Mouse (Mus musculus) embryonic facial prominence, embryonic 14.5 days (tissue): Measurements from ENCODE around the gene Cenpx. TPM values are rescaled to one million over a fixed set of nuclear protein-coding genes. Genes with fewer than 3 reads are reported as not detected.

Source experiments
- ATAC-seq: fragments of 200-750 bp; cut with Nextera tagmentation; 2 replicates; pipeline ENCODE4 v1.8.0; 2017; ENCODE audit warnings: low read depth, moderate number of reproducible peaks, moderate TSS enrichment
- DNase-seq: peaks from one replicate; pipeline ENCODE4 v3.0.0-alpha.2; 2015; ENCODE audit warnings: low spot score
- H3K27ac ChIP-seq: fragments of 300-500 bp; sonication (generic); replicated peaks from 2 replicates; pipeline ENCODE4 v1.5.1; 2014; ENCODE audit warnings: low read depth, mild to moderate bottlenecking, low read length, moderate library complexity
- H3K27me3 ChIP-seq: fragments of 300-500 bp; sonication (generic); replicated peaks from 2 replicates; pipeline ENCODE4 v1.6.1; 2014; ENCODE audit warnings: low read length; ENCODE audit not compliant: control insufficient read depth, insufficient read depth
- H3K36me3 ChIP-seq: fragments of 300-500 bp; sonication (generic); 2 replicates; pipeline ENCODE4 v1.6.1; 2014; ENCODE audit warnings: low read length, mixed read lengths; ENCODE audit not compliant: control insufficient read depth, insufficient read depth
- H3K4me1 ChIP-seq: fragments of 300-500 bp; sonication (generic); 2 replicates; pipeline ENCODE4 v1.6.1; 2014; ENCODE audit warnings: antibody characterized with exemption, low read length; ENCODE audit not compliant: control insufficient read depth, insufficient read depth
- H3K4me2 ChIP-seq: fragments of 300-500 bp; sonication (generic); 2 replicates; pipeline ENCODE4 v1.6.1; 2014; ENCODE audit warnings: low read depth, mild to moderate bottlenecking, low read length, moderate library complexity, mixed read lengths
- H3K4me3 ChIP-seq: fragments of 300-500 bp; sonication (generic); 2 replicates; pipeline ENCODE4 v1.5.1; 2014; ENCODE audit warnings: low read depth, mild to moderate bottlenecking, low read length
- H3K9ac ChIP-seq: fragments of 300-500 bp; sonication (generic); 2 replicates; pipeline ENCODE4 v1.6.1; 2014; ENCODE audit warnings: low read depth, mild to moderate bottlenecking, low read length, moderate library complexity, mixed read lengths
- H3K9me3 ChIP-seq: fragments of 300-500 bp; sonication (generic); 2 replicates; pipeline ENCODE4 v1.6.1; 2016; ENCODE audit warnings: low read length; ENCODE audit not compliant: control insufficient read depth
- WGBS: fragments of 180-500 bp; shearing (Covaris S2); extraction: QIAGEN DNeasy Blood & Tissue Kit; methylation state at CpG from one replicate; pipeline ENCODE4 v1.1.7; 2014; 5-methylcytosine and 5-hydroxymethylcytosine counted together
- polyA plus RNA-seq: library from polyadenylated mRNA; unstranded; fragments of >200 nt; fragmentation: Nextera tagmentation; extraction: Ambion mirVana; gene quantifications from 2 replicates; pipeline ENCODE4 v1.2.1, GENCODE M21; 2014

Cenpx gene
- polyA plus RNA-seq, 1 experiment from 2014 or later: 145 TPM

DNA sequence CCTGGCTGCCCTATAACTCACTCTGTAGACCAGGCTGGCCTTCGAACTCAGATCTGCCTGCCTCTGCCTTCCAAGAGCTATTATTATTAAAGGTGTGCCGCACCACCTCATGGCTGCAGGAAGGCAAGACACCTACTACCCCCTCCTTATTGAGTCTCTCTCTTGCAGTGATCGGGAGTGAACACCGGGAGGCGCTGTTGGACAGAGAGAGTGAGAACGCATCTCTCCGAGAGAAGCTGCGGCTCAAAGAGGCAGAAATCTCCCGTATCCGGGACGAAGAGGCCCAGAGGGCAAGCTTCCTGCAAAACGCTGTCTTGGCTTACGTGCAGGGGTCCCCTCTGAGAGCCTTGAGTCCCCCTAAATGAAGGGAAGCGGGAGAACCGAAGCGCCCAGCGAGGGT, 6.9 kb upstream of the Cenpx start:
- peak overlapping the region; percentile 77 for H3K9ac ChIP-seq
- 9% methylated on average over 16 of the region's 17 CpGs for WGBS
- no peaks in the 10 kb centered on the region for H3K9me3 ChIP-seq
- 0 out of 2 replicates have a peak overlapping the region, but pooled peaks have one; percentile 22 for H3K27ac ChIP-seq
- H3K4me2 ChIP-seq: peak overlapping the region; percentile 99
- DNase-seq (peak; percentile 91), ATAC-seq (no peak)
- no peaks in the 10 kb centered on the region for H3K27me3 ChIP-seq
- peak overlapping the region; percentile 67 for H3K4me3 ChIP-seq
- peaks cover 12% of the 10 kb centered on the region for H3K4me1 ChIP-seq
- peaks cover 41% of the 10 kb centered on the region for H3K36me3 ChIP-seq

DNA sequence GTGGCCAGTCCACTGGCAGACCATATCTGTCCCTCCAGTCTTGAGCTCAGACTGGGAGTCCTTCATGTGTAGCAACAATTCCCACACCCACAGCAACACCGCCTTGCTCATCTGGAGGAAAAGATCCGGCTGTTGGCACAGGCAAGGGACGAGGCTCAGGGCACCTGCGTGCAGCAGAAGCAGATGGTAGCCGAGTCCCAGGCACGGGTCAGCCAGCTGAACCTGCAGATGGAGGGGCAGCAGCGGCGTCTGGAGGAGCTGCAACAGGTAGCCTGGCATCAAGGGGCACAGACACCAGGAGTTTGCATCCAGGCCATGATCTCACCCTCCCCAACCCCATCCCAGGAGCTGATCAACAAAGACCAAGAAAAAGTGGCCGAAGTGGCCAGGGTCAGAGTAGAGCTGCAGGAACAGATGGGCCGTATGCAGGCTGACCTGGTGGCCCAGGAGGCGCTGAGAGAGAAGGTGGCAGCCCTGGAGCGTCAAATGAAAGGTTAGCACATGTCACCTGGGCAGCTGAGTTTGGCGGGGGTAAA, 6.4 kb upstream of the Cenpx start:
- Histone ChIP-seq H3K4me3 (no peak overlapping the region), H3K27ac (no peak overlapping the region), H3K27me3 (no peaks in the 10 kb centered on the region), H3K9ac (no peak overlapping the region), H3K36me3 (peaks cover 36% of the 10 kb centered on the region), H3K4me1 (peaks cover 12% of the 10 kb centered on the region), H3K4me2 (no peak overlapping the region), H3K9me3 (no peaks in the 10 kb centered on the region)
- WGBS: 92% methylated on average over 12 of the region's 13 CpGs
- ATAC-seq (no peak), DNase-seq (no peak)

DNA sequence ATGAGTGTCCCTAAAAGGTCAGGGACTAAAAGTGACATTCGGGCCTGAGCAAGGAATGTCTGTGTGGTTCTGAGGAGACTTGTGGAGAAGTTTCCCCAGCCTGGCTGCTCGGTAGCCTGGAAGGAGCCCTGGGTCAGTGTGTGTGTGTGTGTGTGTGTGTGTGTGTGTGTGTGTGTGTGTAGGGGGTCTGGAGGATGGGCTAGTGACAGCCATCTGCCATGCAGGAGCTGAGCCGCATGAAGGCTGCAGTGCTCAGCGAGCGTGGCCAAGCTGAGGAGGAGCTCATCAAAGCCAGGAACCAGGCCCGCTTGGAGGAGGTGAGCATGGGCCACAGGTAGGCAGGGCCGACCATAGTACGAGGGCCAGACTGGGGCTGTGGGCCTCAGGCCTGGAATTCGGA, 5.7 kb upstream of the Cenpx start:
- 94% methylated on average over 8 of the region's 9 CpGs for WGBS
- no peak overlapping the region for H3K4me2 ChIP-seq
- peaks cover 35% of the 10 kb centered on the region for H3K36me3 ChIP-seq
- 0 out of 2 replicates have a peak overlapping the region, but pooled peaks have one; percentile 30 for H3K9ac ChIP-seq
- H3K4me3 ChIP-seq: no peak overlapping the region
- no peaks in the 10 kb centered on the region for H3K27me3 ChIP-seq
- no peak overlapping the region for H3K27ac ChIP-seq
- ATAC-seq (no peak), DNase-seq (no peak)
- H3K4me1 ChIP-seq: peaks cover 12% of the 10 kb centered on the region
- H3K9me3 ChIP-seq: no peaks in the 10 kb centered on the region

DNA sequence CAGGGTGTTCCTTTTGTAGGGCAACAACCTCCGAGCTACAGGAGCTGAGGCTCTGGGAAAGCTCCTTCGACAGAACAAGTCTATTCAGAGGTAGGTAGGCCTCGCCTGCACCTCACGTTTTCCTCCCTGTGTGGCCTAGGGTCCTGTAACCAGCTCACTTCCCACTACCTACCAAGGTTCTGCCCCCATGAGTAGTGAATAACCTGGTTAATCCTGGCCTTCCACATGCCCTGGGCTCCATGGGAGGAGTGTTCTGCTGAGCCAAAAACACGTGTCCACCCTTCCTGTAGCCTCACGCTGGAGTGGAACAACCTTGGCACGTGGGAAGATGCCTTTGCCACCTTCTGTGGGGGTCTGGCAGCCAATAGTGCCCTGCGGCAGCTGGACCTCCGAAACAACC, 1.6 kb upstream of the Cenpx start:
- Histone ChIP-seq H3K27ac (no peak overlapping the region), H3K4me2 (peak overlapping the region; percentile 85), H3K9ac (0 out of 2 replicates have a peak overlapping the region, but pooled peaks have one; percentile 28), H3K4me1 (peaks cover 7% of the 10 kb centered on the region; the same call in 1 of the 2 replicates), H3K36me3 (peaks cover 50% of the 10 kb centered on the region), H3K27me3 (no peaks in the 10 kb centered on the region), H3K9me3 (no peaks in the 10 kb centered on the region), H3K4me3 (0 out of 2 replicates have a peak overlapping the region, but pooled peaks have one; percentile 65)
- 93% methylated on average over 9 of the region's 9 CpGs for WGBS
- ATAC-seq (no peak), DNase-seq (no peak)

DNA sequence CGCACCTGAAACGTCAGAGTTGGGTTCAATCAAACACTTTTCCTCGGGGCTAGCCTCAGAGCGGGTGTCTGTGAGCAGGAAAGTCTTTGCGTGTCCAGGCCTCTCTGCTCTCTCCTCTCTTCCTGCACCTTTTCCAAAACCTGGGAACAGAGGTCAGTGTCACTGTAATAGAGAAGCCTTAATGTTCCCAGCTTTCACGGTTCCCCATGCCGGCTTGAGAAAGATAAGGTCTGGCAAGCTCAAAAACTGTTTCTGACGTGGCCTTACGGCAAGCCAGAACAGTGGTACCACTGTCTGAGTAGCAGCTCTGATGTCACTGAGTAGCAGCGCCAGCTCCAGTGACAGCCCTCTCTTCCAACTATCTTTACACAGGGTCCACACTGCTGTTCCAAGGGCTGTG, 1.0 kb upstream of the Cenpx start:
- DNase-seq (no peak), ATAC-seq (no peak)
- WGBS: 55% methylated on average over 10 of the region's 10 CpGs
- no peaks in the 10 kb centered on the region for H3K27me3 ChIP-seq
- peak overlapping the region; percentile 65 for H3K4me3 ChIP-seq
- H3K9me3 ChIP-seq: no peaks in the 10 kb centered on the region
- H3K27ac ChIP-seq: no peak overlapping the region; the same call in 1 of the 2 replicates
- H3K4me2 ChIP-seq: peak overlapping the region; percentile 85
- H3K9ac ChIP-seq: peak overlapping the region; percentile 72
- peaks cover 50% of the 10 kb centered on the region for H3K36me3 ChIP-seq
- peaks cover 7% of the 10 kb centered on the region; the same call in 1 of the 2 replicates for H3K4me1 ChIP-seq

DNA sequence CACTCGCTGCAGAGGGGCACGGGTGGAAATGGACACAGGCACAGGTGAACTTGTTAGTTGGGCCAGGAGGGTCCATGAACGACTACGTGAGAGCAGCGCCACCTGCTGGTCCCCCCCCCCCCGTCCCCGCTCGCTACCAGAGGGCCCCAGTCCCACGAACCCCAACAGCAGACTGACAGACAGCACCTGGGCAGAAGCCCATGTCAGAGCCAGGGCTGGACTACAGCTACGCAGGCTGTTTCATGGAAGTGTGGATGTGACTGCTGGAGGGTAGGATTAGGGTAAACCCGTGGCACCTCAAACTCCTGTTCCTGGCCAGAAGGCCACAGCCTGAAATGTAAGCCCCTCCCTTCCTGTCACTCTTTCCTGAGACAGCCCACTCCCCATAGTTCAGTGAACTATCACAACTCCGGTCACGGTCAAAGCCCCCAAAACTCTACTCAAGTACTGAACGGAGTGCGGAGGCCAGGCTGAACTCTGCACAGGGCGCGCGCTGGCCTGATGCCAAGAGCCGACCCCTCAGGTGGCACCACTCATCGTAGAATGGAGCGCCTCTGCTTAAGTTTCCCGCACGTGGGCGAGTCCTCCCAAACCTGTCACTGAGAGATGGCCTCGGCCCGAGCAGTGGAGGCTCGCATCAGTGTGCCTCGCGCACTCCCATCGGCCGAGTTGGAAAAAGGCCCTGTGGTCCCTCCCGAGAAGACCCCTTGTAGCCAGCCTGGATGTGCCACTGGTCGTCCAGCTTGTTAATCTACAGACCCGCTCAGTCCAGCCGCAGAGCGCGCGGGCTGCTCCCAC, 568 bp downstream of the Cenpx start:
- H3K27ac ChIP-seq: peak overlapping the region; percentile 76
- peaks cover 7% of the 10 kb centered on the region; the same call in 1 of the 2 replicates for H3K4me1 ChIP-seq
- H3K27me3 ChIP-seq: no peaks in the 10 kb centered on the region
- H3K9me3 ChIP-seq: no peaks in the 10 kb centered on the region
- H3K4me3 ChIP-seq: peak overlapping the region; percentile 65
- peak overlapping the region; percentile 69 for H3K9ac ChIP-seq
- DNase-seq: peak; percentile 73
- peaks cover 46% of the 10 kb centered on the region for H3K36me3 ChIP-seq
- peak overlapping the region; percentile 97 for H3K4me2 ChIP-seq
- peak; percentile 32 for ATAC-seq
- WGBS: 1% methylated on average over 27 of the region's 38 CpGs

DNA sequence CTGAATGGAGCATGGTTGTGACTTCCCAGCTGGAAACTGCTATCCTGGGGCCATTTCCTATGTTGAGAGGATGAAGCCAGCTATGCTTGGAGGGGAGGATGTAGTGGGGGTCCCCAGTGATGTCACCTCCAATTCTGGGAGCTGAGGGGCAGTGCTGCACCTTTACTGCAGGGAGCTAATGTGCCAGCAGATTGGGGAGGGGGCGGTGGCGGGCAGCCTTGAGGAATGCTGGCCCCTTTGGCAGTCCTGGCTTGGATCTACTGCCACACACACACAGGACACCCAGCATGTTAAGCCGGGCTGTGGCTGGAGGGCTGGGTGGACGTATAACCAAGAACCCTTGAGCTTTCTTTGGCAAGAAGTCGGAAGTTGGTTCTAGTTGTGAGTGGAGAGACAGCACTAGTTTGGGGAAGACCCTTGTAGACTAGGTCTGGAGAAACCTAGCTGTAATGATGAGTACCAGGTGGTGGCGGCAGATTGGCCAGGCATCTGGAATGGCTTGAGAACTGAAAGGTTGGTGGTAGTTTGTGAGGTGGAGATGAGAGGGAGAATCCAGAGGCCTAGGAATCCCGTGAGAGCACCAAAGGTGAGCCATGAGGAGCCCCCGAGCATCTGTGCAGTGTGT, 1.4 kb downstream of the Cenpx start:
- no peaks in the 10 kb centered on the region for H3K9me3 ChIP-seq
- H3K36me3 ChIP-seq: peaks cover 38% of the 10 kb centered on the region
- WGBS: 55% methylated on average over 8 of the region's 8 CpGs
- ATAC-seq: no peak
- H3K4me2 ChIP-seq: peak overlapping the region; percentile 97
- H3K4me1 ChIP-seq: peaks cover 11% of the 10 kb centered on the region
- peak overlapping the region; percentile 69 for H3K9ac ChIP-seq
- H3K4me3 ChIP-seq: no peak overlapping the region
- no peak overlapping the region for H3K27ac ChIP-seq
- no peak for DNase-seq
- H3K27me3 ChIP-seq: no peaks in the 10 kb centered on the region

DNA sequence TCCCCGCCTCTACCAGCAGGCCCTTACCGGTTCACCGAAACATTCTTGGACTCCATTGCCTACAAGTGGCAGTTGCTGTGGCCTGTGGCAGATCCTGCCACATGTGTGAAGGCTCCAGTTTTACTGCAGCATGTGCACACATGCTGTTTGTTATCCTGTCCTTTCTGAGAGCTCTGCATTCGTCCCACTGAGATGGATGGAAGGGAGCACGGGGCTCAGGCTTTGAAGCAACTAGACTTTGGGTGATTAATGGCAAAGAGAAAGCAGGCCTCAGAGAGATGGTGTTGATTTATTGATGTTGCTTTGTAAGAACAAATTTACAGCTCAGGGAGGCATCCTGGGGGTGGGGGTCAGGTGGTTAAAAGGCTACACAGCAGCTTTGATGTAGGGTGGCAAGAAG, 2.9 kb downstream of the Cenpx start:
- 76% methylated on average over 5 of the region's 5 CpGs for WGBS
- no peak overlapping the region for H3K4me3 ChIP-seq
- H3K4me1 ChIP-seq: peaks cover 17% of the 10 kb centered on the region
- no peaks in the 10 kb centered on the region for H3K9me3 ChIP-seq
- peaks cover 30% of the 10 kb centered on the region for H3K36me3 ChIP-seq
- H3K27me3 ChIP-seq: no peaks in the 10 kb centered on the region
- ATAC-seq (no peak), DNase-seq (no peak)
- H3K9ac ChIP-seq: no peak overlapping the region; the same call in 1 of the 2 replicates
- no peak overlapping the region for H3K27ac ChIP-seq
- no peak overlapping the region for H3K4me2 ChIP-seq
